Mouse (Mus musculus) liver, embryonic 15.5 days (tissue): Measurements from ENCODE around the gene Card11. TPM values are rescaled to one million over a fixed set of nuclear protein-coding genes. Genes with fewer than 3 reads are reported as not detected.

Experiments used
- ATAC-seq: fragments of 200-750 bp; cut with Nextera tagmentation; 2 replicates; pipeline ENCODE4 v1.8.0; 2017; ENCODE audit warnings: moderate number of reproducible peaks, mild to moderate bottlenecking, moderate library complexity; ENCODE audit not compliant: insufficient read depth
- H3K27ac ChIP-seq: fragments of 300-500 bp; sonication (generic); replicated peaks from 2 replicates; pipeline ENCODE4 v1.5.1; 2015; ENCODE audit warnings: mild to moderate bottlenecking, inconsistent platforms
- H3K27me3 ChIP-seq: fragments of 300-500 bp; sonication (generic); 2 replicates; pipeline ENCODE4 v1.6.1; 2015; ENCODE audit warnings: mild to moderate bottlenecking, inconsistent platforms
- H3K36me3 ChIP-seq: fragments of 300-500 bp; sonication (generic); replicated peaks from 2 replicates; pipeline ENCODE4 v1.6.1; 2015; ENCODE audit warnings: moderate library complexity, mild to moderate bottlenecking, inconsistent platforms
- H3K4me1 ChIP-seq: fragments of 300-500 bp; sonication (generic); replicated peaks from 2 replicates; pipeline ENCODE4 v1.6.1; 2015; ENCODE audit warnings: inconsistent platforms
- H3K4me2 ChIP-seq: fragments of 300-500 bp; sonication (generic); 2 replicates; pipeline ENCODE4 v1.6.1; 2015; ENCODE audit warnings: moderate library complexity, mild to moderate bottlenecking, inconsistent platforms
- H3K4me3 ChIP-seq: fragments of 300-500 bp; sonication (generic); replicated peaks from 2 replicates; pipeline ENCODE4 v1.5.1; 2015; ENCODE audit warnings: mild to moderate bottlenecking, inconsistent platforms
- H3K9ac ChIP-seq: fragments of 300-500 bp; sonication (generic); 2 replicates; pipeline ENCODE4 v1.6.1; 2015; ENCODE audit warnings: moderate library complexity, mild to moderate bottlenecking, inconsistent platforms
- H3K9me3 ChIP-seq: fragments of 300-500 bp; sonication (generic); replicated peaks from 2 replicates; pipeline ENCODE4 v1.6.1; 2016; ENCODE audit warnings: inconsistent platforms
- WGBS: fragments of 180-500 bp; shearing (Covaris S2); methylation state at CpG from one replicate; pipeline ENCODE4 v1.1.7; 2015; ENCODE audit warnings: mixed read lengths; ENCODE audit not compliant: insufficient replicate concordance; 5-methylcytosine and 5-hydroxymethylcytosine counted together
- polyA plus RNA-seq: library from polyadenylated mRNA; unstranded; fragments of >200 nt; fragmentation: Nextera tagmentation; extraction: Ambion mirVana; gene quantifications from 2 replicates; pipeline ENCODE4 v1.2.1, GENCODE M21; 2015

Gene Card11
- polyA plus RNA-seq, 1 experiment from 2014 or later, result 0.26 TPM

- ATAC-seq, result no peak
- Histone ChIP-seq H3K4me2 (peak overlapping the region; percentile 99), H3K36me3 (no peaks in the 10 kb centered on the region), H3K4me1 (peaks cover 38% of the 10 kb centered on the region), H3K27me3 (no peaks in the 10 kb centered on the region), H3K27ac (peak overlapping the region; percentile 61), H3K9me3 (no peaks in the 10 kb centered on the region), H3K4me3 (peak overlapping the region; percentile 84), H3K9ac (peak overlapping the region; percentile 1; the same call in 1 of the 2 replicates)
- 44% methylated on average over 8 of the region's 8 CpGs for WGBS
Observed at GRCm38 (mm10) chr5:140831064-140831431, 169.3 kb downstream of the Card11 start.

GRCm38 (mm10) chr5:140830314-140831063 is 169.9 kb downstream of the Card11 start, which contains the start of gene Gna12:
Gene Gna12 (minus strand): TSS chr5:140830431.
- Histone ChIP-seq H3K4me3 (peak within 1 kb of the TSS; percentile 84), H3K27me3 (no peaks in the 10 kb centered on the region), H3K9ac (peak within 1 kb of the TSS; percentile 78), H3K27ac (peak within 1 kb of the TSS; percentile 81), H3K9me3 (no peaks in the 10 kb centered on the region), H3K36me3 (no peaks in the 10 kb centered on the region), H3K4me1 (peaks cover 44% of the 10 kb centered on the region), H3K4me2 (peak within 1 kb of the TSS; percentile 99)
- under 1% methylated on average over 49 of the region's 49 CpGs for WGBS
- ATAC-seq, result peak; percentile 96

- no peaks in the 10 kb centered on the region for H3K36me3 ChIP-seq
- peak overlapping the region; percentile 84 for H3K4me3 ChIP-seq
- peak overlapping the region; percentile 81 for H3K27ac ChIP-seq
- H3K4me1 ChIP-seq, result peaks cover 47% of the 10 kb centered on the region
- H3K4me2 ChIP-seq, result peak overlapping the region; percentile 99
- no peaks in the 10 kb centered on the region for H3K27me3 ChIP-seq
- WGBS, result under 1% methylated on average over 54 of the region's 58 CpGs
- peak overlapping the region; percentile 78 for H3K9ac ChIP-seq
- no peak for ATAC-seq
- no peaks in the 10 kb centered on the region for H3K9me3 ChIP-seq
Observed at GRCm38 (mm10) chr5:140829911-140830294, 170.5 kb downstream of the Card11 start.

- peaks cover 53% of the 10 kb centered on the region for H3K4me1 ChIP-seq
- peak overlapping the region; percentile 78 for H3K9ac ChIP-seq
- ATAC-seq, result no peak
- no peaks in the 10 kb centered on the region for H3K27me3 ChIP-seq
- H3K27ac ChIP-seq, result peak overlapping the region; percentile 81
- H3K36me3 ChIP-seq, result no peaks in the 10 kb centered on the region
- WGBS, result 25% methylated on average over 18 of the region's 18 CpGs
- H3K4me3 ChIP-seq, result peak overlapping the region; percentile 84
- H3K9me3 ChIP-seq, result no peaks in the 10 kb centered on the region
- peak overlapping the region; percentile 99 for H3K4me2 ChIP-seq
Observed at GRCm38 (mm10) chr5:140829081-140829910, 171.1 kb downstream of the Card11 start.

GRCm38 (mm10) chr5:140828363-140828762 is 172.0 kb downstream of the Card11 start:
- ATAC-seq, result no peak
- Histone ChIP-seq H3K27ac (0 out of 2 replicates have a peak overlapping the region, but pooled peaks have one; percentile 24), H3K36me3 (no peaks in the 10 kb centered on the region), H3K4me1 (peaks cover 60% of the 10 kb centered on the region), H3K9ac (no peak overlapping the region), H3K27me3 (no peaks in the 10 kb centered on the region), H3K4me2 (peak overlapping the region; percentile 99), H3K4me3 (peak overlapping the region; percentile 84; the same call in 1 of the 2 replicates), H3K9me3 (no peaks in the 10 kb centered on the region)
- 54% methylated on average over 2 of the region's 2 CpGs for WGBS

GRCm38 (mm10) chr5:140827896-140828295 is 172.5 kb downstream of the Card11 start:
- no peak overlapping the region for H3K9ac ChIP-seq

GRCm38 (mm10) chr5:140827413-140827812 is 173.0 kb downstream of the Card11 start:
- no peak overlapping the region for H3K27ac ChIP-seq
- H3K9ac ChIP-seq, result no peak overlapping the region
- H3K9me3 ChIP-seq, result no peaks in the 10 kb centered on the region
- ATAC-seq, result no peak
- peaks cover 69% of the 10 kb centered on the region for H3K4me1 ChIP-seq
- H3K27me3 ChIP-seq, result no peaks in the 10 kb centered on the region
- no peak overlapping the region for H3K4me3 ChIP-seq
- no peaks in the 10 kb centered on the region for H3K36me3 ChIP-seq
- H3K4me2 ChIP-seq, result no peak overlapping the region
- 35% methylated on average over 2 of the region's 2 CpGs for WGBS

More at GRCm38 (mm10) chr5:140827896-140828295, 172.5 kb downstream of the Card11 start:
- H3K27me3 ChIP-seq, result no peaks in the 10 kb centered on the region
- peaks cover 64% of the 10 kb centered on the region for H3K4me1 ChIP-seq
- WGBS, result 54% methylated on average over 8 of the region's 8 CpGs
- H3K4me2 ChIP-seq, result peak overlapping the region; percentile 99; the same call in 1 of the 2 replicates
- no peaks in the 10 kb centered on the region for H3K9me3 ChIP-seq
- 0 out of 2 replicates have a peak overlapping the region, but pooled peaks have one; percentile 24 for H3K27ac ChIP-seq
- no peak for ATAC-seq
- no peaks in the 10 kb centered on the region for H3K36me3 ChIP-seq
- no peak overlapping the region for H3K4me3 ChIP-seq

GRCm38 (mm10) chr5:140826796-140827195 is 173.6 kb downstream of the Card11 start:
- Histone ChIP-seq H3K4me1 (peaks cover 75% of the 10 kb centered on the region), H3K4me3 (no peak overlapping the region), H3K9me3 (no peaks in the 10 kb centered on the region), H3K4me2 (no peak overlapping the region), H3K9ac (no peak overlapping the region), H3K27me3 (no peaks in the 10 kb centered on the region), H3K36me3 (no peaks in the 10 kb centered on the region), H3K27ac (no peak overlapping the region; the same call in 1 of the 2 replicates)
- WGBS, result 62% methylated on average over 1 of the region's 1 CpGs
- ATAC-seq, result no peak

GRCm38 (mm10) chr5:140826118-140826517 is 174.3 kb downstream of the Card11 start:
- ATAC-seq, result no peak
- Histone ChIP-seq H3K9ac (no peak overlapping the region), H3K4me3 (no peak overlapping the region), H3K9me3 (no peaks in the 10 kb centered on the region), H3K27me3 (no peaks in the 10 kb centered on the region), H3K27ac (no peak overlapping the region), H3K4me1 (peaks cover 78% of the 10 kb centered on the region), H3K4me2 (no peak overlapping the region), H3K36me3 (no peaks in the 10 kb centered on the region)
- 83% methylated on average over 1 of the region's 1 CpGs for WGBS

- H3K4me1 ChIP-seq, result peaks cover 74% of the 10 kb centered on the region
- WGBS, result 34% methylated on average over 7 of the region's 7 CpGs
Observed at GRCm38 (mm10) chr5:140824126-140824525, 176.3 kb downstream of the Card11 start.

GRCm38 (mm10) chr5:140823386-140823785 is 177.0 kb downstream of the Card11 start:
- WGBS, result 61% methylated on average over 2 of the region's 2 CpGs
- H3K27me3 ChIP-seq, result no peaks in the 10 kb centered on the region
- H3K9ac ChIP-seq, result no peak overlapping the region
- no peak; the same call in 1 of the 2 replicates for ATAC-seq
- no peak overlapping the region for H3K27ac ChIP-seq
- H3K4me3 ChIP-seq, result no peak overlapping the region
- no peak overlapping the region for H3K4me2 ChIP-seq
- no peaks in the 10 kb centered on the region for H3K36me3 ChIP-seq
- H3K9me3 ChIP-seq, result no peaks in the 10 kb centered on the region
- H3K4me1 ChIP-seq, result peaks cover 75% of the 10 kb centered on the region

More at GRCm38 (mm10) chr5:140824126-140824525, 176.3 kb downstream of the Card11 start:
- ATAC-seq, result no peak
- Histone ChIP-seq H3K36me3 (no peaks in the 10 kb centered on the region), H3K4me2 (no peak overlapping the region), H3K27ac (no peak overlapping the region), H3K27me3 (no peaks in the 10 kb centered on the region), H3K9ac (no peak overlapping the region), H3K4me3 (no peak overlapping the region), H3K9me3 (no peaks in the 10 kb centered on the region)
